Mouse (Mus musculus): Measurements from ENCODE around the gene Frmd4b.

DNA sequence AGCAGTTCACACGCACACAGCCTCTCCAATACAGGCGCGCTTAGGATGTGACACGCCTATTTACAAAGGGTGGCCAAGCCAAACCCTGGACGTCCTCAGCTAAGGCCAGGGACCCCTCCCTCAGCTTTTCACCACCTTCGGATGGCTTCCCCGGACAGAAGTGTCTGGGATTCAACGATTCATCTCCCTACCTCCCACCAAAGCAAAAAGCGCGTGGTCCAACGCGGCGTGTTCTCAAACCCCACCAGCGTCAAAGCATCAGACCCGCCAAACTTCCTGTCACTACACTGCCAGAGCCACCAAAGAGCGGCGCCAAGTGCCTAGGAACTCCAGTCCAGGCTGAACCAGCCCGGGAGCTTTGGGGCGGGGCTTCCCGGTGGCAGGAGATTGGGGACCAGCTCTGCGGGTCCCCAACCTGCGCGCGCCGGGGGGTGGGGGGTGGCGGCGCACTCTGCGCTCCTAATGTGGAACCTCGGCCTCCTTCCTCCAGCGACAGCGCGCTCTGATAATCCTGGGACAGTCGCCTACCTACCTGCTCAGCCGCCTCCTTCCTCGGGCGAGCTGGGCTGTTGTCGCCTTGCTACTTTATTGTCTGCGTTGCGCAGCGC lies 579 bp downstream of the Frmd4b start:
- TF ChIP-seq POLR2A (IDR thresholded peaks at IDR 0.05; ENCODE audit: borderline replicate concordance, control insufficient read depth, low read depth, low read length) (no peak), CTCF (IDR thresholded peaks at IDR 0.05; ENCODE audit: control insufficient read depth, insufficient read depth, low read length) (no peak)

Data from bone marrow, adult 2 months (tissue).